Comparison of ENCODE assay signal across 13 mouse cellular contexts in genomic region chr19:34731356-34731755, GRCm38 (mm10). TPM values are rescaled to one million over a fixed set of nuclear protein-coding genes. Genes with fewer than 3 reads are reported as not detected.
"Had no signal": no experiment of that assay in that cellular context is flagged by ENCODE, and none has a peak within 500 bp of the region (broad histone marks: within the 10 kb centered on the region; RNA-seq: fewer than 3 reads in every experiment).

No protein-coding gene starts in this region.

- H3K27me3 ChIP-seq: kidney, embryonic 15.5 days; limb, embryonic 13.5 days; midbrain, embryonic 12.5 days had no signal

- H3K27ac ChIP-seq: kidney, embryonic 15.5 days; limb, embryonic 13.5 days; liver, embryonic 14.5 days; midbrain, embryonic 12.5 days had no signal

- H3K9ac ChIP-seq: kidney, embryonic 15.5 days; limb, embryonic 13.5 days; liver, embryonic 14.5 days; midbrain, embryonic 12.5 days had no signal

- H3K36me3 ChIP-seq: kidney, embryonic 15.5 days; limb, embryonic 13.5 days; midbrain, embryonic 12.5 days had no signal

- DNase-seq: kidney, postnatal 14 days; layer of hippocampus, adult 9-11 months; layer of hippocampus, postnatal 36 days; lung, adult 18-20 months; right cerebral cortex, adult 18-20 months; right cerebral cortex, postnatal 25 days; thymus, postnatal 36 days had no signal

- H3K4me2 ChIP-seq: kidney, embryonic 15.5 days; limb, embryonic 13.5 days; midbrain, embryonic 12.5 days had no signal

- ATAC-seq: midbrain, embryonic 16.5 days had no signal

- H3K4me1 ChIP-seq: kidney, embryonic 15.5 days; midbrain, embryonic 12.5 days had no signal

- H3K9me3 ChIP-seq: kidney, embryonic 15.5 days; limb, embryonic 13.5 days; midbrain, embryonic 12.5 days had no signal

- H3K4me3 ChIP-seq: kidney, embryonic 15.5 days; limb, embryonic 13.5 days; midbrain, embryonic 12.5 days had no signal

RNA-seq across cellular contexts. Expression of gene Slc16a12, which starts 15.7 kb away (rescaled TPM):
- total RNA-seq: megakaryocyte-erythroid progenitor cell, adult 5-6 weeks had no signal
